Mouse (Mus musculus) heart, postnatal 0 days (tissue): ENCODE results near the gene Cog5. TPM values are rescaled to one million over a fixed set of nuclear protein-coding genes. Genes with fewer than 3 reads are reported as not detected.

ENCODE experiments used
- ATAC-seq: fragments of 200-750 bp; cut with Nextera tagmentation; 2 replicates; pipeline ENCODE4 v1.8.0; 2017; ENCODE audit warnings: low read depth, moderate number of reproducible peaks, moderate library complexity; ENCODE audit not compliant: insufficient read depth
- DNase-seq: peaks from one replicate; pipeline ENCODE4 v3.0.0-alpha.2; 2016; ENCODE audit warnings: low spot score
- H3K27ac ChIP-seq: fragments of 300-500 bp; sonication (generic); 2 replicates; pipeline ENCODE4 v1.5.1; 2014; ENCODE audit warnings: low read depth, mild to moderate bottlenecking
- H3K27me3 ChIP-seq: fragments of 300-500 bp; sonication (generic); 2 replicates; pipeline ENCODE4 v1.6.1; 2014; ENCODE audit warnings: low read length, mixed read lengths; ENCODE audit not compliant: control insufficient read depth, insufficient read depth
- H3K36me3 ChIP-seq: fragments of 300-500 bp; sonication (generic); replicated peaks from 2 replicates; pipeline ENCODE4 v1.6.1; 2014; ENCODE audit warnings: low read length, mixed read lengths; ENCODE audit not compliant: control insufficient read depth, insufficient read depth
- H3K4me1 ChIP-seq: fragments of 300-500 bp; sonication (generic); 2 replicates; pipeline ENCODE4 v1.6.1; 2014; ENCODE audit warnings: antibody characterized with exemption; ENCODE audit not compliant: control insufficient read depth, insufficient read depth
- H3K4me2 ChIP-seq: fragments of 300-500 bp; sonication (generic); 2 replicates; pipeline ENCODE4 v1.6.1; 2014; ENCODE audit warnings: low read depth, mild to moderate bottlenecking, low read length, moderate library complexity
- H3K4me3 ChIP-seq: fragments of 300-500 bp; sonication (generic); 2 replicates; pipeline ENCODE4 v1.5.1; 2014; ENCODE audit warnings: low read depth, low read length
- H3K9ac ChIP-seq: fragments of 300-500 bp; sonication (generic); replicated peaks from 2 replicates; pipeline ENCODE4 v1.6.1; 2014; ENCODE audit warnings: low read depth, low read length, mixed read lengths
- H3K9me3 ChIP-seq: fragments of 300-500 bp; sonication (generic); replicated peaks from 2 replicates; pipeline ENCODE4 v1.6.1; 2016; ENCODE audit warnings: low read length; ENCODE audit not compliant: control insufficient read depth
- CTCF ChIP-seq: IDR thresholded peaks from 2 replicates; pipeline ENCODE4 v1.5.1; 2016; ENCODE audit warnings: antibody characterized with exemption, control low read depth, low read depth
- EP300 ChIP-seq: IDR thresholded peaks from 2 replicates; pipeline ENCODE4 v1.6.1; 2016; ENCODE audit warnings: antibody characterized with exemption, low read depth
- WGBS: fragments of 180-500 bp; shearing (Covaris S2); extraction: QIAGEN DNeasy Blood & Tissue Kit; methylation state at CpG from one replicate; pipeline ENCODE4 v1.1.7; 2014; 5-methylcytosine and 5-hydroxymethylcytosine counted together
- polyA plus RNA-seq: library from polyadenylated mRNA; unstranded; fragments of >200 nt; fragmentation: Nextera tagmentation; extraction: Ambion mirVana; gene quantifications from 2 replicates; pipeline ENCODE4 v1.2.1, GENCODE M21; 2015
- total RNA-seq: library from RNA; depleted of rRNA; stranded (reverse); fragments of >200 nt; gene quantifications from 2 replicates; pipeline ENCODE4 v1.2.3, GENCODE M21; 2014; ENCODE audit warnings: low replicate concordance; rRNA removed

Cog5 gene
- total RNA-seq (58.4 and 79.4 TPM in 2 replicates), polyA plus RNA-seq (19.7 and 22.4 TPM in 2 replicates)

GRCm38 (mm10) chr12:31654197-31654964 is at the start of gene Cog5, which contains the start of gene Dus4l:
Gene Cog5, plus strand, starts transcription at chr12:31654869.
Gene Dus4l, minus strand, starts transcription at chr12:31654826.
- Histone ChIP-seq H3K4me2 (peak within 1 kb of the TSS; percentile 68), H3K36me3 (no peaks in the 10 kb centered on the region), H3K4me3 (peak within 1 kb of the TSS; percentile 92), H3K27ac (peak within 1 kb of the TSS; percentile 91), H3K9ac (peak within 1 kb of the TSS; percentile 84), H3K27me3 (no peaks in the 10 kb centered on the region), H3K4me1 (peaks cover 5% of the 10 kb centered on the region), H3K9me3 (no peaks in the 10 kb centered on the region)
- under 1% methylated on average over 47 of the region's 47 CpGs for WGBS
- DNase-seq (peak; percentile 76), ATAC-seq (peak; percentile 94)
- TF ChIP-seq EP300: no peak
- TF ChIP-seq CTCF: no peak

DNA sequence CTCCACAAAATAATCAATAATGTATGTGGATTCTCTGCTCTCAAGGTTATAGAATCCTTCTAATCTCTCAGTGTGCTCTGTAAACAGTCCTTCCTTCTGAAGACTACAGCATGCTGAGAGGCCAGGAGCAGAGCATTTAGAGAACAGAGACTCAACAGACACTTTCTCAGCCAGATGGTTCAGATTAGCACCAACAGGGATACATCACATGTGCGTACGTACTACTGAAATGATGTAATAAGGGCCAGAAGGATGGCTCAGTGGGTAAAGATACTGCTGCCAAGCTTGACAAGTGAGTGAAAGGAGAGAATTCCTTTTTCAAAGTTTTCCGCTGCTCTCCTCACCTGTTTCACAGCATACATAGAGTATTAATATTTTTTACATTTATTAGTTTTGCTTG is 49.8 kb upstream of the Cog5 start:
- Histone ChIP-seq H3K36me3 (peaks cover 3% of the 10 kb centered on the region; the same call in 1 of the 2 replicates), H3K27me3 (no peaks in the 10 kb centered on the region), H3K4me2 (no peak overlapping the region), H3K9me3 (no peaks in the 10 kb centered on the region), H3K27ac (no peak overlapping the region), H3K4me3 (no peak overlapping the region), H3K4me1 (no peaks in the 10 kb centered on the region), H3K9ac (no peak overlapping the region)
- no peak for ATAC-seq
- no peak for TF ChIP-seq EP300
- TF ChIP-seq CTCF: no peak
- no peak for DNase-seq
- WGBS: 87% methylated on average over 3 of the region's 3 CpGs

DNA sequence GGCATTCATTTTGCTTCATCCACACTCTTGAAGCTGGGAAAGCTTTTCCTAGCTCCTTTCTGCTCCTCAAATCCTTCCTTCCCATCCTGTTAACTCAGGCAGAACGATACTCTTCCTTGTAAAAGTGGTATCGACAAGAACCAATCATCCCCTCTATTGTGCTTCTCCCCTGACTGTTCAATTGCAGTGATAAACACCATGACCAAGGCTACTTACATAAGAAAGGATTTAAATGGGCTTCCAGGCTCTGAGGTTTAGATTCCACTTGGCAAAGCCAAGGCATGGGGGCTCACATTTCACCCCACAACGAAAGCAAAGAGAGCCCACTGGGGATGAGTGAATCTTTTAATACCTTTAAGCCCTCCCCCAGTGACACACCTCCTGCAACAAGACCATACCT is 46.5 kb upstream of the Cog5 start:
- Histone ChIP-seq H3K4me1 (no peaks in the 10 kb centered on the region), H3K27me3 (no peaks in the 10 kb centered on the region), H3K27ac (no peak overlapping the region), H3K9ac (no peak overlapping the region), H3K36me3 (peaks cover 7% of the 10 kb centered on the region; the same call in 1 of the 2 replicates), H3K4me2 (no peak overlapping the region), H3K9me3 (no peaks in the 10 kb centered on the region), H3K4me3 (no peak overlapping the region)
- DNase-seq: no peak
- no peak for ATAC-seq
- 49% methylated on average over 3 of the region's 3 CpGs for WGBS
- TF ChIP-seq EP300 (no peak), CTCF (no peak)

- Histone ChIP-seq H3K4me3 (no peak overlapping the region), H3K9ac (no peak overlapping the region), H3K27ac (no peak overlapping the region), H3K4me2 (no peak overlapping the region), H3K36me3 (peaks cover 12% of the 10 kb centered on the region; the same call in 1 of the 2 replicates), H3K4me1 (peaks cover 3% of the 10 kb centered on the region; the same call in 1 of the 2 replicates), H3K9me3 (0 out of 2 replicates have a peak, but pooled peaks cover 4% of the 10 kb centered on the region), H3K27me3 (no peaks in the 10 kb centered on the region)
- ATAC-seq: no peak
- no peak for TF ChIP-seq CTCF
- no peak for TF ChIP-seq EP300
- DNase-seq: no peak
- 71% methylated on average over 4 of the region's 4 CpGs for WGBS
Observed at GRCm38 (mm10) chr12:31613353-31613752, 41.3 kb upstream of the Cog5 start.

GRCm38 (mm10) chr12:31620106-31620505 is 34.6 kb upstream of the Cog5 start:
- Histone ChIP-seq H3K4me2 (no peak overlapping the region), H3K4me1 (peaks cover 3% of the 10 kb centered on the region; the same call in 1 of the 2 replicates), H3K9ac (no peak overlapping the region), H3K27me3 (no peaks in the 10 kb centered on the region), H3K9me3 (0 out of 2 replicates have a peak, but pooled peaks cover 4% of the 10 kb centered on the region), H3K27ac (no peak overlapping the region), H3K36me3 (peaks cover 20% of the 10 kb centered on the region; the same call in 1 of the 2 replicates), H3K4me3 (no peak overlapping the region)
- TF ChIP-seq CTCF: no peak
- TF ChIP-seq EP300: no peak
- DNase-seq: no peak
- WGBS: 85% methylated on average over 8 of the region's 8 CpGs
- no peak for ATAC-seq
